Mouse (Mus musculus) spleen, adult 2 months (tissue): Measurements from ENCODE around the gene Canx. TPM values are rescaled to one million over a fixed set of nuclear protein-coding genes. Genes with fewer than 3 reads are reported as not detected.
A peak's percentile ranks its signal among the peaks of the same experiment; 100 is the strongest.
"Not testable (repeated sequence)": the region's sequence is repeated elsewhere in the genome, so short reads cannot be mapped to it uniquely, and the experiment has no call there.

Experiments used
- DNase-seq, 2 experiments: peaks; one replicate each; pipeline versions ENCODE4 v3.0.0 to v3.0.0-alpha.2; 2012 to 2021; ENCODE audit warnings: low spot score in 2 of 2, low read depth in 1 of 2
- H3K27ac ChIP-seq: fragments of 200-500 bp; 2 replicates; pipeline ENCODE4 v1.5.1; 2012; ENCODE audit warnings: low read length, inconsistent platforms; ENCODE audit not compliant: insufficient read depth
- H3K27me3 ChIP-seq: fragments of 200-500 bp; 2 replicates; pipeline ENCODE4 v1.6.1; 2012; ENCODE audit warnings: mild to moderate bottlenecking, moderate library complexity, low read length, inconsistent platforms; ENCODE audit not compliant: control insufficient read depth, insufficient read depth
- H3K36me3 ChIP-seq: fragments of 200-500 bp; 2 replicates; pipeline ENCODE4 v1.6.1; 2012; ENCODE audit warnings: mild to moderate bottlenecking, low read length, inconsistent platforms; ENCODE audit not compliant: control insufficient read depth, insufficient read depth
- H3K4me1 ChIP-seq: fragments of 200-500 bp; 2 replicates; pipeline ENCODE4 v1.6.1; 2011; ENCODE audit warnings: inconsistent platforms; ENCODE audit not compliant: control insufficient read depth, insufficient read depth, insufficient read length
- H3K4me3 ChIP-seq: fragments of 200-500 bp; 2 replicates; pipeline ENCODE4 v1.5.1; 2011; ENCODE audit warnings: mild to moderate bottlenecking, inconsistent platforms; ENCODE audit not compliant: insufficient read depth, insufficient read length; ENCODE audit errors: extremely low read depth
- CTCF ChIP-seq: fragments of 200-500 bp; IDR thresholded peaks from 2 replicates; pipeline ENCODE4 v1.5.1; 2011; ENCODE audit warnings: mild to moderate bottlenecking, inconsistent platforms; ENCODE audit not compliant: insufficient read depth, insufficient read length, insufficient replicate concordance; ENCODE audit errors: extremely low read depth
- POLR2A ChIP-seq: fragments of 200-500 bp; IDR thresholded peaks from 2 replicates; pipeline ENCODE4 v1.6.1; 2011; ENCODE audit warnings: low read depth, low read length, inconsistent platforms
- WGBS: fragments of 180-500 bp; shearing (Covaris S2); methylation state at CpG from one replicate; pipeline ENCODE4 v1.1.7; 2018; 5-methylcytosine and 5-hydroxymethylcytosine counted together
- polyA plus RNA-seq: library from polyadenylated mRNA; depleted of rRNA; stranded (reverse); fragments of >200 nt; gene quantifications from 2 replicates; pipeline ENCODE4 v1.2.3, GENCODE M21; 2012

Gene Canx
- polyA plus RNA-seq, 1 experiment: 23.5 TPM

DNA sequence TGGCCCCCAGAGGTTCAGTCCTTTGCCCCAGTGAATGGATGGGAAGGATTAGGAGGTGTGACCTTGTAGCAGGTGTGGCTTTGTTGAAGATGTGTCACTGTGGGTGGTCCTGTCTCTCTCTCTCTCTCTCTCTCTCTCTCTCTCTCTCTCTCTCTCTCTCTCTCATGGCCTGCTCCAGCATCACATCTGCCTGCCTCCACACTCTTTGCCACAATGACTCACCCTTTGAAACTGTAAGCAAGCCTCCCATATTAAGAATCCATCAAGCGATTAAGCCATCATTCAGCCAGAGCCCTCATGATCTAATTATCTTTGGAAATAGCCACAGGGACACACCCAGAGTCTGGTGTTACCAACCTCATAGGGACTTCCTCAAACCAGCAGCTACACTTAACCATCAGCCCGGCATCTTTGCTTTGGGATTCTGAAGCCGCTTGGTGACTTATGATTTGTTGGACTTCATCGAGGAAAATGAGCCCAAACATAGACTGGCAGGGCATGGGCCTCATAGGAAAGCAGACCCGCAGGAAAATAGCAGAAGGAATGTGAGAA is 44.0 kb upstream of the Canx start:
- Histone ChIP-seq H3K4me1 (peaks cover 3% of the 10 kb centered on the region; the same call in 1 of the 2 replicates), H3K27ac (no peak overlapping the region), H3K4me3 (no peak overlapping the region), H3K27me3 (no peaks in the 10 kb centered on the region), H3K36me3 (no peaks in the 10 kb centered on the region)
- 88% methylated on average over 5 of the region's 5 CpGs for WGBS
- no peak for DNase-seq
- no peak for TF ChIP-seq CTCF
- TF ChIP-seq POLR2A: no peak

DNA sequence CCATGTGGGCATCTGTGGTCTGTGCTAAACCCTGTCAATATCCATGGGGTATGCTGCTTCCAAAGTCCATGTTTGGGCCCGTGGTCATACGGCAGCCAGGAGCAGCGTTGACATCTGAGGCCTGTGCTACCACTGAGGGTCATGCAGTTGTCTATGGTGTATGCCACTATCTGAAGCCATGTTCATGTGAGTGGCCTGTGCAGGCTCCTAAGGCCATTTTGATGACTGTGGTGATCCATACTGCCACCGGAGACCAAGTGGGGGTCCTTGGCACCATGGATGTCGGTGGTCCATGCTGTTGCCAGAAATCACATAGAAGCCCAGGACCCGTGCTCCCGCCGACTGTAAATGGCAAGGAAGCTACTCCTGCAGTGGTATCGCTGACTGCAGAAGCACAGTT is 42.1 kb upstream of the Canx start:
- TF ChIP-seq POLR2A: no peak
- TF ChIP-seq CTCF: no peak
- H3K27me3 ChIP-seq: no peaks in the 10 kb centered on the region
- no peak overlapping the region for H3K4me3 ChIP-seq
- H3K36me3 ChIP-seq: no peaks in the 10 kb centered on the region
- H3K27ac ChIP-seq: no peak overlapping the region
- peaks cover 3% of the 10 kb centered on the region; the same call in 1 of the 2 replicates for H3K4me1 ChIP-seq
- no peak for DNase-seq
- 94% methylated on average over 9 of the region's 9 CpGs for WGBS

DNA sequence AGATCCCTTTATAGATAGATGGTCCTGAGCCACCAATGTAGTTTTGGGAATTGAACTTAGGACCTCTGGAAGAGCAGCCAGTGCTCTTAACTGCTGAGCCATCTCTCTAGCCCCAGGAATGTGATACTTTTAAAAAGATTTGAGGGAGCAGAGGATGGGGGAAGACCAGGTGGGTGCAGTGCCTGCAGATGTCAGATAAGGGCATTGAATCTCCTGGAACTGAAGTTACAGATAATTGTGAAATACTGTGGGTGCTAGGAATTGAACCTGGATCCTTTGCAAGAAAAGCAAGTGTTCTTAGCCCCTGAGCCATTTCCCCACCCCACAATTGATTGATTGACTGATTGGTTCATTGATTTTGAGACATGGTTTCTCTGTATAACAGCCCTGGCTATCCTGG is 39.8 kb upstream of the Canx start:
- Histone ChIP-seq H3K27me3 (no peaks in the 10 kb centered on the region), H3K4me1 (no peaks in the 10 kb centered on the region), H3K36me3 (no peaks in the 10 kb centered on the region), H3K4me3 (no peak overlapping the region), H3K27ac (no peak overlapping the region)
- TF ChIP-seq POLR2A (no peak), CTCF (no peak)
- DNase-seq: no peak

DNA sequence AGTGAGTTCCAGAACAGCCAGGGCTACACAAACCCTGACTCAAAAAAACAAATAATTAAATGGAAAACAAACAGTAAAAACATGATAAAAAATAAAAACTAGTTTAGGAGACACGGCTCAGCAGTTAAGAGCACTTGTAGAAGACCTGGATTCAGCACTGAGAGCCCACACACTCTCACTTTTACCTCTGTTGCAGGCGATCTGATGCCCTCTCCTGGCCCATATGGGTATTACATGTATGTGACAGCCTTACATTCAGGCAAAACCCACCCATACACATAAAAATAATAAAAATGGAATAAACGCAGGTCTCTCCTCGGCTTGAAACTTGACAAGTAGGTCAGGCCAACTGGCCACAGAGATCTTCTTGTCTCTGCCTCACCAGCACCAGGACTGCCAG is 39.1 kb upstream of the Canx start:
- Histone ChIP-seq H3K4me1 (0 out of 2 replicates have a peak, but pooled peaks cover 1% of the 10 kb centered on the region), H3K27me3 (0 out of 2 replicates have a peak, but pooled peaks cover 1% of the 10 kb centered on the region), H3K4me3 (no peak overlapping the region), H3K36me3 (no peaks in the 10 kb centered on the region), H3K27ac (no peak overlapping the region)
- WGBS: 2% methylated on average over 4 of the region's 4 CpGs
- TF ChIP-seq POLR2A (no peak), CTCF (peak; percentile 72; the same call in 1 of the 2 replicates)
- DNase-seq: peak; percentile 68 to 72

DNA sequence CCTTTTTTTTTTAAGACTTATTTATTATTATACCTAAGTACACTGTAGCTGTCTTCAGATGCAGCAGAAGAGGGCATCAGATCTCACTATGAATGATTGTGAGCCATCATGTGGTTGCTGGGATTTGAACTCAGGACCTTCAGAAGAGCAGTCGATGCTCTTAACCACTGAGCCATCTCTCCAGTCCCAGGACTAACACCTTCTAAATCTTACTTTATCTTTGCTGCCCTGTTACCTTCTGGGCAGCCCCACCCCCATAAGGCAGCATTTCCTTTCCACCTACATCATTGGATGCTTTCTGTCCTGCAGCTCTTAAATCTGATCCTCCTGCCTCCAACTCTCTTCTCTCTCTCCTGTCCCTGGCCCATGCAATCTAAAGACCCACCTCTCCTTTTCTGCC is 35.8 kb upstream of the Canx start:
- H3K4me1 ChIP-seq, H3K27ac ChIP-seq, H3K27me3 ChIP-seq, DNase-seq, H3K36me3 ChIP-seq, H3K4me3 ChIP-seq: not testable (repeated sequence)
- 84% methylated on average over 1 of the region's 1 CpGs for WGBS

DNA sequence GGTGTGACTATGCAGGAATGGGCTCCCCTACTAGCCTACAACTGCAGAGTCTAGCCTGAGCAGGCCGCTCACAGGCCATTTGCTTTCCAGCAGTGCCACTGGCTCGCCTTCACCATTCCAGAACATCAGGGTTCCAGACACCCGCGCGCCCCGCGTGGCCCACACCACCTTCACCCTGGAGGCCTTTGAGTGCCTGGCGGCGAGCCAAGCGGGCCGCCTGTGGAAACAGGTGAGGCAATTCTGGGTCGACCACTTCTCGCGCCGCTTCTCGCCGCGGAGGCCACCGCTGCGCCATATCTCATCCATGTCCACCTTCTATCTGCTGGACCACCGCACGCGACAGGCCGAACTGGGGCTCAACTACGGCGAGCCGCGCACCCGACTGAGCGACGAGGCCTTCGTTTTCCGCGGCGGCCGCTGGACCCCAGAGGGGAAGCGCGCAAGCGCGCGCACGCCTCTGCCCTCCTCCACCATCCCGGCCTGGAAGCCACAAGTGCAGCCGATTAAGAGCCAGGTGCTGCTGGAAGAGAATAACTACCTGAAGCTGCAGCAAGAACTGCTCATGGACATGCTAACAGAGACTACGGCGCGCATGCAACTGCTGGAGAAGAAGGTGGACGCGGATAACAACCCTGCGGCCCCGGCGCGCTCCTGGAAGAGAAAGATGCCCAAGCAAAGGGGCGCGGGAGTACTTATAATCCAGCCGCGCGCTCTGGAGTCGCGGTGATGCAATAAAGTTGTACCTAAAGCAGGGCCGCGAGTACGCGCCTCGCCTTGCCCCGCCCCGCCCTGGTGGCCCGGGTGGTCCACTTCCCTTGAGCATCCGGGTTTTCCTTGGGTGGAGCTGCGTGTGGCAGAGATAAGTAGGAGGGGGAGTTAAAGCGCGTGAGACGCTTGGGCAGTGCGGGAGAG is 33.7 kb upstream of the Canx start:
- 3% methylated on average over 74 of the region's 74 CpGs for WGBS

DNA sequence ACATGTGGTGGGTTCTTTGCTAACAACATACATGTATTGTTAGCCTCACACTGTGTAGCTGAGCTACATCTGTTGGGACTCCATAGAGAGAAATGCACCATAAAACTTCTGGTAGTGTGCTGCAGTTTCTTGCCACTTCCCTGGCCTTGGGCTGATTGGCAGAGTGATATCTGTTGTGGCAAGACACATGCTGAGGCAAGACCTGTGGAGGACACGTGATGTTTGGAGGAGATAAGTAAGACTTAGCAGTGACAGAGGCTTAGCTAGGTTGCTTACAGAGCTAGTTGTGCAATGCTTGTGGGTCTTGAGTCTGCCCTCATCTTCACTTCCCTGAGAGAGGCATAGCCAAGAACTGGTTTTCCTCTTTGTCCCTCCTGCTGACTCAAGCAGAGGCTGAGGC is 29.9 kb upstream of the Canx start:
- no peaks in the 10 kb centered on the region for H3K36me3 ChIP-seq
- no peak for DNase-seq
- H3K27ac ChIP-seq: no peak overlapping the region
- WGBS: 71% methylated on average over 1 of the region's 1 CpGs
- no peak overlapping the region for H3K4me3 ChIP-seq
- TF ChIP-seq CTCF: no peak
- TF ChIP-seq POLR2A: no peak
- peaks cover 4% of the 10 kb centered on the region; the same call in 1 of the 2 replicates for H3K4me1 ChIP-seq
- peaks cover 8% of the 10 kb centered on the region for H3K27me3 ChIP-seq

More for the DNA sequence above, 33.7 kb upstream of the Canx start:
- DNase-seq: no peak
- peaks cover 8% of the 10 kb centered on the region for H3K27me3 ChIP-seq
- no peaks in the 10 kb centered on the region for H3K36me3 ChIP-seq
- no peak overlapping the region for H3K27ac ChIP-seq
- H3K4me3 ChIP-seq: peak overlapping the region; percentile 55
- TF ChIP-seq CTCF (no peak), POLR2A (no peak)
- H3K4me1 ChIP-seq: peaks cover 4% of the 10 kb centered on the region; the same call in 1 of the 2 replicates
